Mouse (Mus musculus) mouse embryonic stem cell (cell line): ENCODE measurements around the gene H6pd.

Experiments used
- in situ Hi-C, 2 experiments: fragments of 300-500 bp; cut with MboI; formaldehyde crosslinking; loops; 1 replicate in 1 of 2; 3 replicates in 1 of 2; pipeline ENCODE4 v1.14.3; 2019 to 2020; ENCODE audit warnings: low sequenced_read_pairs in 2 of 2, low pct_unique_long_range_greater_than_20kb in 1 of 2, mixed read lengths in 1 of 2; ENCODE audit not compliant: unreplicated experiment in 1 of 2

H6pd gene

GRCm38 (mm10) chr4:149986671-149987417 is 22.0 kb downstream of the H6pd start:
- in situ Hi-C loops, result no loop called here

GRCm38 (mm10) chr4:149983921-149984645 is 24.7 kb downstream of the H6pd start:
- in situ Hi-C loops, result no loop called here

- in situ Hi-C loops, result no loop called here
Observed at GRCm38 (mm10) chr4:149982154-149982553, 26.7 kb downstream of the H6pd start.

DNA sequence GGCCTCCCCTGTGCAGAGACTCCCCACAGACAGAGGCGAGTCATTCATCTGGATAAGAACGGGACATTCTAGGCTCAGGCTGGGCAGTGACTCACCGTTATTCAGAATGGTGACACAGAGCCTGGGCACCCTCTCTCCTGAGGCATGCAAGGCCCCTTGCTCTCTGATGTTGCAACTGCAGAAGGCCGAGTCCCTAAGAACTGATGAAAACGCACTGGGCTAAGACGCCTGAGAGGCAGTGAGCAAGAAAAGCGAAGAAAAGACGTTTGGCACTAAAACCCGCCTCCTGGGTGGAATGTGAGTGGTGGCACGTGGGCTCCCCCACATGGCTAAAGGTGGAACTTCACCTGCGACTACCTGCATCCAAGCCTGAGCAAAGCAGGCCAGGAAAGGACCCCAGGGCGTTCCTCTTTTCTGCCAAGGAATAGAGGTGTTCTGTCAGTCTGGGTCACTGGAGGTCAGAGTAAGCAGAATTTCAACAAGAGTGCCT is 29.0 kb downstream of the H6pd start:
- in situ Hi-C loops, result no loop called here

- in situ Hi-C loops, result no loop called here
Observed at GRCm38 (mm10) chr4:149978820-149979219, 30.0 kb downstream of the H6pd start.

DNA sequence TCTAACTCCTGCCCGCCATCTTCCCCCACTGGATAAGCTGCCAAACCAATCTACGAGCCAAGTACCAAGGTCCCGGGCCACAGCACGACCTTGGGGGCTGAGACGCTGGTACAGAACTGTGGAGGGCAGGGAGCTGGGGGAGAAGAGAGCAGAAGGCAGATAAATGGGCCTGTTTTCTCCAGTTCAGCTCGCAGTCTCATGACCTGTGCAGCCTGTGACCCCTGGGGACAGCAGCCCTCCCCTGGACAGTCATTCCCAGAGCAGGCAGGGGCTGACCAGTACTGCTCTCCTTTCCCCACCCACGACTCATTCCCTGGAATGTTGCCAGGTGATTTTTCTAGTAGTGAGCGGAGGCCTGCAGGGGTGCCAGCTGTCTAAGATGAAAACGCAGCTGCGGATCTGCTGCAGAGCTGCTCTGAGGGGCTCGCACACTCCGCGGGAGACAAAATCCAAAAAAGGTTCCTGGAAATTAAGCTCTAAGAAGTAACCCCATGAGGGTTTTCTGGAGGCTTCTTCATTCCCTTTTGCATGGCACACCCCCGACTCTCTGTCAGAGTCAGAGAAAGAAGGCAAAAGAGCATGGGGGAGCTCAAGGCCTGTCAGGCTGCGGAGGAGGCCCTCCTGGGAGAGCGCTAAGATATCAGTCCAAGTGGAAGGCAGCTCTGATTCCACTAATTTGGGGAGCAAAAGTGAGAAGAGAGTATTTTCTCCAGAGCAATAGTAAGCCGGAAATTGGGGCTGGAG is 30.9 kb downstream of the H6pd start:
- in situ Hi-C loops, result no loop called here

GRCm38 (mm10) chr4:149977181-149977580 is 31.6 kb downstream of the H6pd start:
- in situ Hi-C loops, result no loop called here

DNA sequence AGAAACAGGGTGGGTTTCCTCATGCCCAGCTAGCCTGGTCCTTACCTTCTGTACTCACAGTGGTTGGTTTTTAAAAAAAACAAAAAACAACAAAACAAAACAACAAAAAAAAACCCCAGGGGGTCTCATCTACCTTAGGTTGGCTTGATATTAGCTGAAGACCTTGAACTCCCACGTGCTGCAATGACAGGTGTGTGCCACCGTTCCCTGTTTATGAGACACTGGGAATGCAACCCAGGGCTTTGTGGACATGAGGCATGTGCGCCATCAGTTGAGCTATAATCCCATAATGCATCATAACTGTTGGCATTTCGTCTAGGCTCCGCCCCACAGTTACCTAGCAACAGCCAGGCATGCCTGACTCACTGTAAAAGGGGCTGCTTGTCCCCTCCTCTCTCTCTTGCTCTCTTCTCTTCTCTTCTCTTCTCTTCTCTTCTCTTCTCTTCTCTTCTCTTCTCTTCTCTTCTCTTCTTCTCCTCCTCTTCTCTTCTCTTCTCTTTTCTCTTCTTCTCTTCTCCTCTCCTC is 33.0 kb downstream of the H6pd start:
- in situ Hi-C loops, result no loop called here

- in situ Hi-C loops, result no loop called here
Observed at GRCm38 (mm10) chr4:149975291-149975690, 33.5 kb downstream of the H6pd start.

- in situ Hi-C loops, result no loop called here
Observed at GRCm38 (mm10) chr4:149971393-149971792, 37.4 kb downstream of the H6pd start.

- in situ Hi-C loops, result no loop called here
Observed at GRCm38 (mm10) chr4:149968526-149968925, 40.3 kb downstream of the H6pd start.

- in situ Hi-C loops, result no loop called here
Observed at GRCm38 (mm10) chr4:149966963-149967362, 41.9 kb downstream of the H6pd start.

DNA sequence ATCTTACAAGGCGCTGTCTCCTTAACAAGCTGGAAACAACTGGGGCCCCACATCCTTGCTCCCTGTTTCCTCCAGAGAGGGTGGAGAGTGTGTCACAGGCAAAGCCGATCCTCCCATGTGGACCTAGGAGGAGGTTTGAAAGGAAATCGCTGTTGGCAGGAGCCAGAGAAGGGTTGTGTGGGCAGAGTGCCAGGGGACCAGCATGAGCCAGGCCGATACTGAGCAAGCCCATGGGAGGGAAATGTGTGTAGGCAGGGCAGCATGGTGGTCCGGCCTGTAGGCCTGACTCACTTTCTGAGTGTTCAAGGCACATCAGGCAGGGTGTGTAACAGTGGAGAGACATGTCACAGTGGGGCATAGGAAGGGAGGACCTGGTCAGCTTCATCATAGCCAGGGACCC is 42.6 kb downstream of the H6pd start:
- in situ Hi-C loops, result no loop called here

DNA sequence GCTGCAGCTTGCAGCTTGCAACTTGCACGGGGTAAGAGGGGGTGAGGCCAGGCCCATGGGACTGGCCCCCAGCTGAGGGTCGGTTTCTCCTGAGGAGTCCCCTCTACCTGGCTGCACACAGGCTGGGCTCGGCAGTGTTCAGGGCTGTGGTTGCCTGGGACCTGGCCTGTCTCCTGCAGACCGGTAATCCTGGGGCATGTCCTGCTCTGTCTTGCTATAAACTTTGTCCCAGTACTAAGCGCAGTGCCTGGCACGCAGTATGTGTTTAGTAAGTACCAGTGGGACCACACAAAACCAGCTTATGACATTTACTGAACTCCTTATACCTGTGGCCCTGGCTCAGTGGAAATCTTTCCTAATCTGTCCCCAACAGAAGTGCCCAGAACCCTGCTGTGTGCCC is 43.2 kb downstream of the H6pd start:
- in situ Hi-C loops, result no loop called here

DNA sequence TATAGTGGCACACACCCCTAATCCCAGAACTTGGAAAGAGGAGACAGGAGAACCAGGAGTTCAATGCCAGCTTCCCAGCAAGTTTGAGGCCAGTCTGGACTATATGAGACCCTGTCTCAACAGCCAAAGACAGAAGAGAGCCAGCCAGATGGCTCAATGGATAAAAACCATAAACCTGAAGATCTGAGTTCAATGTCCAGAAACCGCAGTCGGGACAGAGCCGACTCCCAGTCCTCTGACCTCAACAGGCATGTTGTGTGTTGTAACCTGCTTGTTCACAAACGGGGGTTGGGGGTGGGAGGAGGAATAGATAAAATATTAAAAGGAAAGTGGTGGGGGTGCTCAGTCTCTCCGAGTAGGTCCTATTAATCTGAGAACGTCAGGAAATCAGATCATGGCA is 43.6 kb downstream of the H6pd start:
- in situ Hi-C loops, result no loop called here

DNA sequence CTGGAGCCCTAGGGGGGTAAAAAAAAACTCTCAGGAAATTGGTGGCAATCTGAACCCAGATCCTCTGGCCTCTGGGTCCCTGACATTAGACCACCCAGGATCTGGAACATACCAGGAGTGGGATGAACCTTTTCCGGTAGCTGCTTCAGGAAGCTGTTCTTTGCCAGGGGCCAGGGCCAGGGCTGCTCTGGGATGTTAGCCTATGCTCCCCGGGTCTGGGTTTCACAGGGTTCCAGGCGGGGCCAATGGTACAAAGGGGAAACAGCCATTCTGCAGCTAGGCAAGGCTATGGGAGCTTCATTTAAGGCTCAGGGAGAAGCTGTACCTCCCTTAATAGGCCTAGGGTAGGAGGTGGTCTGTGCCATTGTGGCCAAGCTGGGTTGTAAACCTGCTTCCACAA is 44.1 kb downstream of the H6pd start:
- in situ Hi-C loops, result no loop called here

GRCm38 (mm10) chr4:149964285-149964684 is 44.5 kb downstream of the H6pd start:
- in situ Hi-C loops, result no loop called here

DNA sequence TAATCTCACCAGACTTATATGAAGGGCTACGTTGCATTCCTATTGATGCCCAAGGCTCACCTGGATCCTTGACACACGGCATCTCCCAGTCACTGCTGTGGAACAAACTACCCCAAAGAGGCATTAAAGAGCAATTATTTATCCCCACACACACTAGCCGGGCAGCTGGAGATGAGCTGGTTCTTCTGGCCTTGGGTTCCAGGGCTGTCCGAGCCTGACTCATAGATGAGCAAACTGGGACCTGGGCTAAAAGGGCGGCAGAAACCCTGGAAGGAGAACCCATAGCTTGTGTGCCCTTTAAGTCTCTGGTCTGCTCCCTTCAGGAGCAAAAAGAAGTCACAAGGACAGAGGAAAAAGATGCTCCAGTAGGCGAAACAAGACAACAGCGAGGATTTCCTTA is 48.4 kb downstream of the H6pd start:
- in situ Hi-C loops, result no loop called here

GRCm38 (mm10) chr4:149959816-149960215 is 49.0 kb downstream of the H6pd start:
- in situ Hi-C loops, result loop anchor here (5.0 kb wide), 2 partner anchors 68 to 158 kb away; no protein-coding TSS in a partner anchor
